ENCODE assay signal across 14 mouse cellular contexts in genomic region chr10:11322316-11322715, GRCm38 (mm10).
"Had no signal": no experiment of that assay in that cellular context is flagged by ENCODE, and none has a peak within 500 bp of the region (broad histone marks: within the 10 kb centered on the region; RNA-seq: fewer than 3 reads in every experiment).

No protein-coding gene starts in this region.

- H3K4me3 ChIP-seq: limb, embryonic 15.5 days; midbrain, embryonic 15.5 days; neural tube, embryonic 13.5 days had no signal

- H3K27ac ChIP-seq: limb, embryonic 15.5 days; midbrain, embryonic 15.5 days; neural tube, embryonic 13.5 days had no signal

- H3K4me1 ChIP-seq: limb, embryonic 15.5 days; midbrain, embryonic 15.5 days; neural tube, embryonic 13.5 days had no signal

- H3K4me2 ChIP-seq: limb, embryonic 15.5 days; lung, embryonic 14.5 days; midbrain, embryonic 11.5 days; midbrain, embryonic 15.5 days; neural tube, embryonic 13.5 days had no signal

- H3K36me3 ChIP-seq: limb, embryonic 15.5 days; midbrain, embryonic 15.5 days; neural tube, embryonic 13.5 days had no signal

- DNase-seq: kidney, adult 8-10 months; kidney, postnatal 25 days; layer of hippocampus, adult 9-11 months; lung, embryonic 14.5 days; lung, postnatal 10 days; lung, postnatal 4 days; retina, postnatal 1 day; right cerebral cortex, postnatal 14 days; thymus, postnatal 4 days had no signal

- H3K27me3 ChIP-seq: limb, embryonic 15.5 days; midbrain, embryonic 15.5 days; neural tube, embryonic 13.5 days had no signal

- H3K9ac ChIP-seq: limb, embryonic 15.5 days; lung, embryonic 14.5 days; midbrain, embryonic 15.5 days; neural tube, embryonic 13.5 days had no signal

- ATAC-seq: intestine, postnatal 0 days; midbrain, embryonic 15.5 days had no signal

- H3K9me3 ChIP-seq: limb, embryonic 15.5 days; midbrain, embryonic 15.5 days; neural tube, embryonic 13.5 days had no signal
